Mouse (Mus musculus): ENCODE data around the gene Sh3pxd2a. TPM values are rescaled to one million over a fixed set of nuclear protein-coding genes. Genes with fewer than 3 reads are reported as not detected.

The Sh3pxd2a gene
- total and polyA plus RNA-seq, 3 experiments, result 1.3 to 4.6 (median 3.2) TPM

DNA sequence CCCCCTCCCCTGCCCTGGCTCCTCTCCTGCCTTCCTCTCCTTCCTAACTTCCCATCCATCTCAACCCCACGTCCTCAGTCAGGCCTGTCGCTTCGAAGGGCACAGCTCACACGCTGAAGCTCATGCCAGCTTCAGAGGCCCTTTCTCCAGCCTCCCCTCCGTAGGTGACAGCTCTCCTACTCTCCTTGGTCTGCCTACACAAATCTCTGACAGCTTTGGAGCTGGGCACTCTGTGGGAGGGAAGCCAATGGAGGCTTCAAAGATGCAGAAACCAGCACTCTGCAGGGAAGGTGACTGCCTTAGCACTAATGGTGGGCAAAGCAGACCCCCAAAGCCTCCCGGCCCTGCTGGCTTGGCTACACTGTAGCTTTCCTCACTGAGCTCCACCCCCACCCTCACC is 128.9 kb downstream of the Sh3pxd2a start:
- Histone ChIP-seq H3K9ac (ENCODE audit: insufficient read depth, low read depth) (no peak overlapping the region), H3K27me3 (replicated peaks) (no peaks in the 10 kb centered on the region), H3K4me3 (replicated peaks in 1 of 3; ENCODE audit: low read depth in 2 of 3, low read length in 2 of 3, poor library complexity in 1 of 3) (no peak overlapping the region), H3K36me3 (replicated peaks in 1 of 2; ENCODE audit: control insufficient read depth in 1 of 2, insufficient read depth in 1 of 2, low read length in 1 of 2) (peaks cover 0 to 14% of the 10 kb centered on the region in 2 experiments), H3K4me2 (ENCODE audit: insufficient read depth, low read depth, poor library complexity, severe bottlenecking) (no peak overlapping the region), H3K79me2 (replicated peaks; ENCODE audit: control insufficient read depth, extremely low read depth, insufficient read depth, poor library complexity, severe bottlenecking) (no peaks in the 10 kb centered on the region), H3K27ac (ENCODE audit: insufficient read depth, low read depth) (no peak overlapping the region), H3K9me3 (replicated peaks; ENCODE audit: low read length) (no peaks in the 10 kb centered on the region), H3K4me1 (ENCODE audit: control insufficient read depth in 1 of 2, insufficient read depth in 2 of 2) (peaks cover 7 to 20% of the 10 kb centered on the region in 2 experiments; a peak in 3 of 4 replicates)
- TF ChIP-seq USF1 (IDR thresholded peaks at IDR 0.05; ENCODE audit: low read depth, low read length) (no peak), POLR2AphosphoS2 (IDR thresholded peaks at IDR 0.05; ENCODE audit: low read depth, low read length) (no peak), POLR2A (IDR thresholded peaks at IDR 0.05; ENCODE audit: low read depth, low read length) (no peak), RCOR1 (conservative IDR thresholded peaks at IDR 0.05; ENCODE audit: low read depth, low read length) (no peak)
- in situ Hi-C loops (cut with MboI; ENCODE audit: low pct_ligation_motif_present, low pct_unique_long_range_greater_than_20kb, low sequenced_read_pairs) (no loop called here), dilution Hi-C loops (cut with MboI; ENCODE audit: extremely low pct_ligation_motif_present, extremely low pct_unique_long_range_greater_than_20kb, low sequenced_read_pairs) (no loop called here)
- no peak for DNase-seq (ENCODE audit: extremely low read depth)

DNA sequence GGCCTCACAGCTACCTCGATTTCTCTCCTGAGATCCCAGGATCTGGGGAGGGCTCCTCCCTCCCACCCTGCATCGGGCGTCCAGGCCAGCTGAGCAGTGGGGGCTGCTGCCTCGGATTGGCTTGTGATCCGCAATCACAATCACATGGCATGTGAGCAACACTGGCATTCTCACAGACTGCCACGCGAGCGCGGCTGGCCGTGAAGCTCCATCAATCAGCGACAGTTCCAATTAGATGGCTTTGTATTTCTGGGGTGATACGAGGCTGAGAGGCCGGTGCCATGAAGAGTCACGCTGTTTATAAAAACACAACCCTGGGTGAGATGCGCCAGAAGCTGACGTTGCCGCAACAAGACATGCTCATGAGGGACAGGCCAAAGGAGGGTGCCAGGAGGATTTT is 129.5 kb downstream of the Sh3pxd2a start:
- Histone ChIP-seq H3K4me1 (ENCODE audit: control insufficient read depth in 1 of 2, insufficient read depth in 2 of 2) (peaks cover 8 to 25% of the 10 kb centered on the region in 2 experiments; a peak in 3 of 4 replicates), H3K9ac (ENCODE audit: insufficient read depth, low read depth) (no peak overlapping the region), H3K4me3 (replicated peaks in 1 of 3; ENCODE audit: low read depth in 2 of 3, low read length in 2 of 3, poor library complexity in 1 of 3) (no peak overlapping the region), H3K27me3 (replicated peaks) (no peaks in the 10 kb centered on the region), H3K4me2 (ENCODE audit: insufficient read depth, low read depth, poor library complexity, severe bottlenecking) (no peak overlapping the region), H3K79me2 (replicated peaks; ENCODE audit: control insufficient read depth, extremely low read depth, insufficient read depth, poor library complexity, severe bottlenecking) (no peaks in the 10 kb centered on the region), H3K9me3 (replicated peaks; ENCODE audit: low read length) (no peaks in the 10 kb centered on the region), H3K27ac (ENCODE audit: insufficient read depth, low read depth) (no peak overlapping the region), H3K36me3 (replicated peaks in 1 of 2; ENCODE audit: control insufficient read depth in 1 of 2, insufficient read depth in 1 of 2, low read length in 1 of 2) (peaks cover 0 to 12% of the 10 kb centered on the region in 2 experiments)
- no peak for TF ChIP-seq CHD2 (IDR thresholded peaks at IDR 0.05; ENCODE audit: low read length)
- dilution Hi-C loops (cut with MboI; ENCODE audit: extremely low pct_ligation_motif_present, extremely low pct_unique_long_range_greater_than_20kb, low sequenced_read_pairs), result no loop called here
- DNase-seq (ENCODE audit: extremely low read depth), result no peak
- in situ Hi-C loops (cut with MboI; ENCODE audit: low pct_ligation_motif_present, low pct_unique_long_range_greater_than_20kb, low sequenced_read_pairs), result loop anchor here (5.0 kb wide), 2 partner anchors 62 to 157 kb away; partner anchors contain the start of gene Neurl1a

- dilution Hi-C loops (cut with MboI; ENCODE audit: extremely low pct_ligation_motif_present, extremely low pct_unique_long_range_greater_than_20kb, low sequenced_read_pairs), result no loop called here
- TF ChIP-seq USF2 (conservative IDR thresholded peaks at IDR 0.05; ENCODE audit: low read depth, low read length) (peak; percentile 64), GABPA (IDR thresholded peaks at IDR 0.05; ENCODE audit: insufficient replicate concordance, low read depth, low read length) (no peak), MAX (IDR thresholded peaks at IDR 0.05; ENCODE audit: low read length) (peak; percentile 61; the same call in 1 of the 2 replicates), CTCF (conservative IDR thresholded peaks at IDR 0.05 in 1 of 2, IDR thresholded peaks at IDR 0.05 in 1 of 2; ENCODE audit: low read depth in 2 of 2, low read length in 2 of 2) (no peak), ETS1 (conservative IDR thresholded peaks at IDR 0.05; ENCODE audit: low read depth, low read length) (peak; percentile 90), JUND (conservative IDR thresholded peaks at IDR 0.05; ENCODE audit: low read depth, low read length) (no peak; the same call in 1 of the 2 replicates), ZMIZ1 (IDR thresholded peaks at IDR 0.05; ENCODE audit: low read depth, low read length) (no peak), TBP (conservative IDR thresholded peaks at IDR 0.05; ENCODE audit: low read depth, low read length) (no peak), ZKSCAN1 (IDR thresholded peaks at IDR 0.05; ENCODE audit: borderline replicate concordance, low read depth, low read length) (no peak), ZNF384 (IDR thresholded peaks at IDR 0.05; ENCODE audit: low read depth, low read length) (no peak), MAZ (IDR thresholded peaks at IDR 0.05; ENCODE audit: low read depth, low read length) (no peak), EP300 (IDR thresholded peaks at IDR 0.05; ENCODE audit: low read length) (0 out of 2 replicates have a peak, but pooled peaks have one; percentile 40), CHD2 (IDR thresholded peaks at IDR 0.05; ENCODE audit: low read length) (no peak), MXI1 (IDR thresholded peaks at IDR 0.05; ENCODE audit: low read depth, low read length) (0 out of 2 replicates have a peak, but pooled peaks have one; percentile 32), IRF4 (IDR thresholded peaks at IDR 0.05; ENCODE audit: low read depth, low read length) (no peak), POLR2A (IDR thresholded peaks at IDR 0.05; ENCODE audit: low read depth, low read length) (no peak), SIN3A (IDR thresholded peaks at IDR 0.05; ENCODE audit: low read length) (no peak), E2F4 (IDR thresholded peaks at IDR 0.05; ENCODE audit: insufficient replicate concordance, low read depth, low read length) (no peak), POLR2AphosphoS2 (IDR thresholded peaks at IDR 0.05; ENCODE audit: low read depth, low read length) (no peak), BHLHE40 (IDR thresholded peaks at IDR 0.05; ENCODE audit: low read depth, low read length) (peak; percentile 99), ZC3H11A (IDR thresholded peaks at IDR 0.05; ENCODE audit: low read depth, low read length) (no peak), HCFC1 (IDR thresholded peaks at IDR 0.05; ENCODE audit: low read depth, low read length) (no peak), MYC (IDR thresholded peaks at IDR 0.05; ENCODE audit: low read depth, low read length) (peak; percentile 76; the same call in 1 of the 2 replicates), SMC3 (IDR thresholded peaks at IDR 0.05; ENCODE audit: low read depth, low read length) (no peak)
Observed at GRCm38 (mm10) chr19:47330743-47331227, 133.4 kb downstream of the Sh3pxd2a start.

More at GRCm38 (mm10) chr19:47330743-47331227, 133.4 kb downstream of the Sh3pxd2a start:
- no peaks in the 10 kb centered on the region for H3K9me3 ChIP-seq (replicated peaks; ENCODE audit: low read length)
- 0 out of 2 replicates have a peak overlapping the region, but pooled peaks have one; percentile 19 for H3K4me2 ChIP-seq (ENCODE audit: insufficient read depth, low read depth, poor library complexity, severe bottlenecking)
- in situ Hi-C loops (cut with MboI; ENCODE audit: low pct_ligation_motif_present, low pct_unique_long_range_greater_than_20kb, low sequenced_read_pairs), result loop anchor here (5.0 kb wide), 2 partner anchors 58 to 153 kb away; partner anchors contain the start of gene Neurl1a
- H3K4me1 ChIP-seq (ENCODE audit: control insufficient read depth in 1 of 2, insufficient read depth in 2 of 2), result peaks cover 17 to 58% of the 10 kb centered on the region in 2 experiments
- no peak overlapping the region for H3K4me3 ChIP-seq (replicated peaks in 1 of 3; ENCODE audit: low read depth in 2 of 3, low read length in 2 of 3, poor library complexity in 1 of 3)
- H3K9ac ChIP-seq (ENCODE audit: insufficient read depth, low read depth), result no peak overlapping the region; the same call in 1 of the 2 replicates
- H3K27me3 ChIP-seq (replicated peaks), result no peaks in the 10 kb centered on the region
- peaks cover 0 to 10% of the 10 kb centered on the region in 2 experiments for H3K36me3 ChIP-seq (replicated peaks in 1 of 2; ENCODE audit: control insufficient read depth in 1 of 2, insufficient read depth in 1 of 2, low read length in 1 of 2)
- H3K79me2 ChIP-seq (replicated peaks; ENCODE audit: control insufficient read depth, extremely low read depth, insufficient read depth, poor library complexity, severe bottlenecking), result no peaks in the 10 kb centered on the region
- peak; percentile 91 for DNase-seq (ENCODE audit: extremely low read depth)
- no peak overlapping the region for H3K27ac ChIP-seq (ENCODE audit: insufficient read depth, low read depth)

All from CH12.LX (cell line).